Mouse (Mus musculus) lung, adult 2 months (tissue): ENCODE measurements around the gene Fam198a.

Experiments
- CTCF ChIP-seq: fragments of 200-500 bp; IDR thresholded peaks from 2 replicates; pipeline ENCODE4 v1.5.1; 2011; ENCODE audit warnings: mild to moderate bottlenecking, low read length, control low read depth; ENCODE audit not compliant: insufficient read depth
- POLR2A ChIP-seq: fragments of 200-500 bp; IDR thresholded peaks from 2 replicates; pipeline ENCODE4 v1.6.1; 2011; ENCODE audit warnings: low read depth, mild to moderate bottlenecking, control low read depth, low read length, borderline replicate concordance; ENCODE audit errors: extremely low read depth

GRCm38 (mm10) chr9:121906456-121906855 lies 44.3 kb upstream of the Fam198a start:
- TF ChIP-seq POLR2A (no peak), CTCF (no peak)
